Mouse (Mus musculus): ENCODE results near the gene Dst. TPM values are rescaled to one million over a fixed set of nuclear protein-coding genes. Genes with fewer than 3 reads are reported as not detected.

The Dst gene
- total and polyA plus RNA-seq, 3 experiments: 0.08 to 0.60 TPM; not detected in 1

GRCm38 (mm10) chr1:34076701-34077421 lies 168.8 kb downstream of the Dst start:
- DNase-seq (ENCODE audit: low read depth, low spot score): no peak

DNA sequence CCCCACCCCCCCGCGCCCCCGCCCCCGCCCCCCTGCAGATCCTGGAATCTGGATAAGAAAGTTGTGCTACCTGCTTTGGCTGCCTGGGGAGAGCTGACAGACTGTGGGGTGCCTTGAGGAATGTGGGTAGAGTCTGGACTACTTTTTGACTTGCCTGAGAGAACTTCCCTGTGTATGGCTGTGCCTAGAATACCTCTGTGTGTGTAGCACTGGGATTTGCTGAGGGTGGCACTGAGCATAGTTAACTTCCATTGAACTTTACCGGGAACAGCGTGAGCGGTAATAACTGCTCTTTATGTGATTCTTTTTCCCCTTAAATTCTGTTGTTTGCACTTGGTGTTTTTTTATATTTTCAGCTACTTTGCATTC lies 169.4 kb downstream of the Dst start:
- no peak overlapping the region for H3K9ac ChIP-seq (ENCODE audit: control insufficient read depth, low read depth, low read length, poor library complexity, severe bottlenecking)
- no peaks in the 10 kb centered on the region for H3K9me3 ChIP-seq (replicated peaks; ENCODE audit: insufficient read depth, low read length)
- TF ChIP-seq SMC3 (IDR thresholded peaks at IDR 0.05; ENCODE audit: low read depth, low read length): no peak
- H3K4me1 ChIP-seq (ENCODE audit: control insufficient read depth in 1 of 2, insufficient read depth in 2 of 2, low read length in 2 of 2): no peaks in the 10 kb centered on the region
- no peak overlapping the region for H3K27ac ChIP-seq (ENCODE audit: control insufficient read depth, low read depth, low read length)
- H3K27me3 ChIP-seq (ENCODE audit: control insufficient read depth in 1 of 2, insufficient read depth in 2 of 2, low read length in 2 of 2): no peaks in the 10 kb centered on the region
- no peak overlapping the region for H3K4me3 ChIP-seq (ENCODE audit: control insufficient read depth in 1 of 2, insufficient read depth in 1 of 2, low read depth in 2 of 2, low read length in 2 of 2)
- no peaks in the 10 kb centered on the region for H3K79me2 ChIP-seq (ENCODE audit: control insufficient read depth, insufficient read depth, low read length, poor library complexity)
- H3K36me3 ChIP-seq (ENCODE audit: control insufficient read depth in 1 of 2, insufficient read depth in 2 of 2, low read length in 2 of 2): no peaks in the 10 kb centered on the region
- no peak for DNase-seq (ENCODE audit: low read depth, low spot score)

More at GRCm38 (mm10) chr1:34076701-34077421, 168.8 kb downstream of the Dst start:
- Histone ChIP-seq H3K36me3 (ENCODE audit: control insufficient read depth in 1 of 2, insufficient read depth in 2 of 2, low read length in 2 of 2) (no peaks in the 10 kb centered on the region), H3K9me3 (replicated peaks; ENCODE audit: insufficient read depth, low read length) (no peaks in the 10 kb centered on the region), H3K4me1 (ENCODE audit: control insufficient read depth in 1 of 2, insufficient read depth in 2 of 2, low read length in 2 of 2) (no peaks in the 10 kb centered on the region), H3K79me2 (ENCODE audit: control insufficient read depth, insufficient read depth, low read length, poor library complexity) (no peaks in the 10 kb centered on the region), H3K9ac (ENCODE audit: control insufficient read depth, low read depth, low read length, poor library complexity, severe bottlenecking) (no peak overlapping the region), H3K27me3 (ENCODE audit: control insufficient read depth in 1 of 2, insufficient read depth in 2 of 2, low read length in 2 of 2) (no peaks in the 10 kb centered on the region), H3K4me3 (ENCODE audit: control insufficient read depth in 1 of 2, insufficient read depth in 1 of 2, low read depth in 2 of 2, low read length in 2 of 2) (no peak overlapping the region), H3K27ac (ENCODE audit: control insufficient read depth, low read depth, low read length) (no peak overlapping the region)
- TF ChIP-seq POLR2AphosphoS2 (IDR thresholded peaks at IDR 0.05; ENCODE audit: low read length): no peak
- no peak for TF ChIP-seq MAFK (IDR thresholded peaks at IDR 0.05; ENCODE audit: borderline replicate concordance, low read depth, low read length)
- no peak for TF ChIP-seq USF2 (IDR thresholded peaks at IDR 0.05; ENCODE audit: borderline replicate concordance in 1 of 2, insufficient read depth in 1 of 2, low read depth in 1 of 2, low read length in 2 of 2)
- TF ChIP-seq HCFC1 (IDR thresholded peaks at IDR 0.05; ENCODE audit: low read depth, low read length): no peak
- no peak for TF ChIP-seq NELFE (IDR thresholded peaks at IDR 0.05; ENCODE audit: low read depth, low read length)
- TF ChIP-seq E2F4 (IDR thresholded peaks at IDR 0.05; ENCODE audit: borderline replicate concordance, low read depth, low read length): no peak
- no peak for TF ChIP-seq ZC3H11A (IDR thresholded peaks at IDR 0.05; ENCODE audit: low read depth, low read length)
- TF ChIP-seq TBP (IDR thresholded peaks at IDR 0.05; ENCODE audit: low read depth, low read length): no peak
- no peak for TF ChIP-seq JUND (IDR thresholded peaks at IDR 0.05; ENCODE audit: low read depth, low read length)
- no peak for TF ChIP-seq GABPA (IDR thresholded peaks at IDR 0.05; ENCODE audit: low read depth, low read length)
- no peak for TF ChIP-seq BHLHE40 (IDR thresholded peaks at IDR 0.05; ENCODE audit: borderline replicate concordance, low read depth, low read length)
- TF ChIP-seq CHD1 (IDR thresholded peaks at IDR 0.05; ENCODE audit: low read depth, low read length): no peak
- no peak for TF ChIP-seq CHD2 (IDR thresholded peaks at IDR 0.05; ENCODE audit: low read length)
- no peak for TF ChIP-seq MAZ (IDR thresholded peaks at IDR 0.05; ENCODE audit: low read depth, low read length)

Data from MEL (cell line).